Mouse (Mus musculus) midbrain, embryonic 12.5 days (tissue): ENCODE data around the gene Skint8. TPM values are rescaled to one million over a fixed set of nuclear protein-coding genes. Genes with fewer than 3 reads are reported as not detected.
A peak's percentile ranks its signal among the peaks of the same experiment; 100 is the strongest.
"Not testable (repeated sequence)": the region's sequence is repeated elsewhere in the genome, so short reads cannot be mapped to it uniquely, and the experiment has no call there.

Source experiments
- ATAC-seq: fragments of 200-750 bp; cut with Nextera tagmentation; 2 replicates; pipeline ENCODE4 v1.8.0; 2017; ENCODE audit warnings: low read depth, moderate TSS enrichment, moderate library complexity; ENCODE audit not compliant: low FRiP score
- H3K27ac ChIP-seq: fragments of 300-500 bp; sonication (generic); replicated peaks from 2 replicates; pipeline ENCODE4 v1.5.1; 2016; ENCODE audit warnings: mild to moderate bottlenecking
- H3K27me3 ChIP-seq: fragments of 300-500 bp; sonication (generic); 2 replicates; pipeline ENCODE4 v1.6.1; 2016; ENCODE audit warnings: mild to moderate bottlenecking
- H3K36me3 ChIP-seq: fragments of 300-500 bp; sonication (generic); 2 replicates; pipeline ENCODE4 v1.6.1; 2016
- H3K4me1 ChIP-seq: fragments of 300-500 bp; sonication (generic); 2 replicates; pipeline ENCODE4 v1.6.1; 2016
- H3K4me2 ChIP-seq: fragments of 300-500 bp; sonication (generic); replicated peaks from 2 replicates; pipeline ENCODE4 v1.6.1; 2016; ENCODE audit warnings: mild to moderate bottlenecking, moderate library complexity
- H3K4me3 ChIP-seq: fragments of 300-500 bp; sonication (generic); 2 replicates; pipeline ENCODE4 v1.5.1; 2016; ENCODE audit warnings: mild to moderate bottlenecking
- H3K9ac ChIP-seq: fragments of 300-500 bp; sonication (generic); replicated peaks from 2 replicates; pipeline ENCODE4 v1.6.1; 2016; ENCODE audit warnings: mild to moderate bottlenecking, moderate library complexity
- H3K9me3 ChIP-seq: fragments of 300-500 bp; sonication (generic); 2 replicates; pipeline ENCODE4 v1.6.1; 2016; ENCODE audit warnings: mild to moderate bottlenecking
- WGBS: fragments of 180-500 bp; shearing (Covaris S2); methylation state at CpG from one replicate; pipeline ENCODE4 v1.1.7; 2016; 5-methylcytosine and 5-hydroxymethylcytosine counted together
- polyA plus RNA-seq: library from polyadenylated mRNA; unstranded; fragments of >200 nt; fragmentation: Nextera tagmentation; extraction: Ambion mirVana; gene quantifications from 2 replicates; pipeline ENCODE4 v1.2.1, GENCODE M21; 2016

Skint8 gene
- not detected in 2 replicates for polyA plus RNA-seq

DNA sequence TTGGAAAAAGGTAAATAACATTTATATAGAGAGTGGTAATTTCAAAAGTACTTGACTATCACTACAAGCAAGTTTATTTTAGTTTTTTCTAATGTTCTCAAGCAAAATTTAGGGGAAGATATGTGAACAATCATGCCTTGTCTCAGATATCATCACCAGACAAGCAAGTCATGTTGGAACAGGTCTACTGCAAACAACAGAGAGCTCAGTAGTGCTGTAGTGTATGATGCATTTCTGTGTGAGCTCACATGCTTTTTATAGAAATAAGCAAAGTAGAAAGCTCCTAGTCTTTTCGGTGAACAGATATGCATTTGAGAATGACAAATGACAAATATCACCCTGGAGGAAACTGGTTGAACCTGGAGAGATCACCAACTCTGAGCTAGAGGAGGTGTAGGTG lies at the start of gene Skint8:
TSS of gene Skint8 (plus strand) at position 301 of the 400 bp plus-strand sequence.
- H3K4me2 ChIP-seq, result no peak within 1 kb of the TSS
- H3K4me1 ChIP-seq, result no peaks in the 10 kb centered on the region
- H3K27ac ChIP-seq, result no peak within 1 kb of the TSS
- ATAC-seq, result no peak
- H3K9ac ChIP-seq, result no peak within 1 kb of the TSS
- no peaks in the 10 kb centered on the region for H3K36me3 ChIP-seq
- WGBS, result 86% methylated on average over 1 of the region's 1 CpGs
- no peaks in the 10 kb centered on the region for H3K27me3 ChIP-seq
- peaks cover 9% of the 10 kb centered on the region for H3K9me3 ChIP-seq
- no peak within 1 kb of the TSS for H3K4me3 ChIP-seq

DNA sequence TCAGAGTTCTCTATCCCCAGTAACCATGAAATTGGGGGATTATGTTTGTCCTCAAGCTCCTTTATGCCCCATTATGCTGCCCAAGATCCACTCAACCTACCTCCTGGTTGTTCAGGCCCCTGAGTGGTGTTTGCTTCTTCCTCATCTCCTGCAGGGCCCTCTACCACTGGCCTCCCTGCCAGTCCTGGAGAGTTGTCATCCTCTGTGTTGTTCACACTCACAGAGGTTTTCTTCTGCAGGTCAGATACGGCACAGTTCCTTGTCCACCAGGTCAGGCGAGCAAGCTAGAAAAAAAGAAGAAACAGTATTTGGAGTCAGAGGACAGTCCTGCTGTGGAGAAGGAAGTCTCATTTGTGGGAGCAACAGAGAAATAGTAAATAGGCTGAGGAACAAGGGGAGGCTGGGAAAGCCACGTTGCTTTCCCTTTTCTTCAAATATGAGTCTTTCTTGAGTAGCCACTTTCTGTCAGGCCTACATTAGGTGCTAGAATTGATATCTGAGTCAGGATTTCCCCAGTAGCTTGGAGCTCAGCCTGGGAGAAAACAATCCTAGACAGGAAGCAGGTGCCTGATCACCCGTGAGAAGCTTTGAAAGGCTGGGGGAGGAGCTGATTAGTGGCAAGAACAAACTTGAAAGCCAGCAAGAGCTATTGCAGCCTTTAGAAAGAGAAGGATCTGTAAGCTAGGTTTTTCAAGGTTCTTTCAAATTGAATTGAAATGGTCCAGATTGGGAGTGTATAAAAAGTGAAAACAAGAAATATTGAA lies 38.9 kb upstream of the Skint8 start:
- Histone ChIP-seq H3K4me2 (no peak overlapping the region), H3K27me3 (no peaks in the 10 kb centered on the region), H3K36me3 (no peaks in the 10 kb centered on the region), H3K9ac (no peak overlapping the region), H3K4me3 (no peak overlapping the region), H3K9me3 (no peaks in the 10 kb centered on the region), H3K4me1 (no peaks in the 10 kb centered on the region), H3K27ac (no peak overlapping the region)
- 43% methylated on average over 4 of the region's 4 CpGs for WGBS
- no peak for ATAC-seq

DNA sequence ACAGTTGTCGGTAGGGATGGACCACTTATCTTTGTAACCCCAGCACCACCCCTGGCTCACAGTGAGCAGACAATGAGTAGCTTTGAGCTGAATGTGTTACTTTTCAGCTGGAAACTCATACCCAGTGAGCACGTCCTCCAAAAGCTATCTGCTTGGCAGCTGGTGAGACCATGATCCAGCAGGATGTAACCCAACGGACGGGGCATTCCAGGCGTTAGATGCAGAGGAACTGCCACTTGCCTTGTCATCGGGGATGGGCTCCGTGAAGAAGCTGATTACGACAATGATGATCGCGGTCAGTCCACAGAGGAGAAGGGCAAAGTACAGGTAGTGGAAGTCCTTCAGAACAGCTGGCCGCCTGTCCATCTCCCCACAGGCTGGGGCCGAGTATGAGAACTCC lies 35.6 kb upstream of the Skint8 start:
- H3K9ac ChIP-seq, result no peak overlapping the region
- no peaks in the 10 kb centered on the region for H3K36me3 ChIP-seq
- H3K27ac ChIP-seq, result no peak overlapping the region
- no peak for ATAC-seq
- H3K9me3 ChIP-seq, result no peaks in the 10 kb centered on the region
- WGBS, result 93% methylated on average over 12 of the region's 12 CpGs
- no peak overlapping the region for H3K4me2 ChIP-seq
- H3K27me3 ChIP-seq, result no peaks in the 10 kb centered on the region
- H3K4me3 ChIP-seq, result no peak overlapping the region
- H3K4me1 ChIP-seq, result no peaks in the 10 kb centered on the region

GRCm38 (mm10) chr4:111886018-111886417 lies 33.2 kb upstream of the Skint8 start:
- no peak overlapping the region for H3K27ac ChIP-seq
- peak overlapping the region; percentile 30; the same call in 1 of the 2 replicates for H3K4me2 ChIP-seq
- peak; percentile 71 for ATAC-seq
- H3K27me3 ChIP-seq, result no peaks in the 10 kb centered on the region
- no peaks in the 10 kb centered on the region for H3K9me3 ChIP-seq
- no peak overlapping the region for H3K4me3 ChIP-seq
- no peak overlapping the region for H3K9ac ChIP-seq
- H3K36me3 ChIP-seq, result no peaks in the 10 kb centered on the region
- WGBS, result 13% methylated on average over 7 of the region's 7 CpGs
- no peaks in the 10 kb centered on the region for H3K4me1 ChIP-seq

- Histone ChIP-seq H3K4me3 (no peak overlapping the region), H3K4me1 (no peaks in the 10 kb centered on the region), H3K4me2 (no peak overlapping the region), H3K27ac (no peak overlapping the region), H3K27me3 (no peaks in the 10 kb centered on the region), H3K9me3 (no peaks in the 10 kb centered on the region), H3K36me3 (no peaks in the 10 kb centered on the region), H3K9ac (no peak overlapping the region)
- WGBS, result 23% methylated on average over 4 of the region's 4 CpGs
- peak; percentile 73 for ATAC-seq
Measured at GRCm38 (mm10) chr4:111886607-111887006, 32.6 kb upstream of the Skint8 start.

DNA sequence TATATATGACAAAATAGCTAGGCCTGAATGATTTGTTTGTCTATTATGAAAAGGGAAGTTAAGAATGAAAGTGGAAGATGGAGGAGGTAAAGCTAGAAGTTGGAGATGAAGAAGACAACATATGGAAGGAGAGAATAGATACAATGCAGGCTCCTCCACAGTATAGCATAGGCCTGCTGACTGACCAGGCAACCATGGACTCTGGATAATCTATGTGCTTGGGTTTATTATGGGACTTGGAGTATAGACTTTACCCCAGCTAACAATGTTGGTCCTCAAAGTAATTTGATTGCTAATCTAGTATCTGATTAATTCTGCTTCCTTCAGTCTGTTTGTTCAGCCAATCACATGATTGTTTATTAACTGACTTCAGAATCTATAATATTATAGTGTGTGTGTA lies 27.1 kb upstream of the Skint8 start:
- Histone ChIP-seq H3K4me2 (no peak overlapping the region), H3K4me1 (no peaks in the 10 kb centered on the region), H3K9ac (no peak overlapping the region), H3K27me3 (no peaks in the 10 kb centered on the region), H3K36me3 (no peaks in the 10 kb centered on the region), H3K27ac (no peak overlapping the region), H3K4me3 (no peak overlapping the region), H3K9me3 (no peaks in the 10 kb centered on the region)
- no peak for ATAC-seq

- H3K36me3 ChIP-seq, result no peaks in the 10 kb centered on the region
- H3K9me3 ChIP-seq, result no peaks in the 10 kb centered on the region
- H3K27ac ChIP-seq, result no peak overlapping the region
- H3K27me3 ChIP-seq, result no peaks in the 10 kb centered on the region
- ATAC-seq, result no peak
- H3K4me1 ChIP-seq, result no peaks in the 10 kb centered on the region
- no peak overlapping the region for H3K4me2 ChIP-seq
- H3K4me3 ChIP-seq, result no peak overlapping the region
- WGBS, result 67% methylated on average over 1 of the region's 1 CpGs
- H3K9ac ChIP-seq, result no peak overlapping the region
Measured at GRCm38 (mm10) chr4:111897755-111898154, 21.4 kb upstream of the Skint8 start.

GRCm38 (mm10) chr4:111898566-111898965 lies 20.6 kb upstream of the Skint8 start:
- WGBS, result 73% methylated on average over 4 of the region's 4 CpGs
- H3K27me3 ChIP-seq, result no peaks in the 10 kb centered on the region

GRCm38 (mm10) chr4:111900491-111900890 lies 18.7 kb upstream of the Skint8 start:
- not testable (repeated sequence) for H3K4me1 ChIP-seq, H3K27me3 ChIP-seq, H3K4me3 ChIP-seq, H3K9me3 ChIP-seq, H3K27ac ChIP-seq, H3K4me2 ChIP-seq, ATAC-seq, H3K36me3 ChIP-seq, H3K9ac ChIP-seq
- WGBS, result 88% methylated on average over 1 of the region's 1 CpGs

More at GRCm38 (mm10) chr4:111898566-111898965, 20.6 kb upstream of the Skint8 start:
- Histone ChIP-seq H3K4me2 (no peak overlapping the region), H3K4me1 (no peaks in the 10 kb centered on the region), H3K9ac (no peak overlapping the region), H3K4me3 (no peak overlapping the region), H3K36me3 (no peaks in the 10 kb centered on the region), H3K9me3 (no peaks in the 10 kb centered on the region), H3K27ac (no peak overlapping the region)
- no peak for ATAC-seq

DNA sequence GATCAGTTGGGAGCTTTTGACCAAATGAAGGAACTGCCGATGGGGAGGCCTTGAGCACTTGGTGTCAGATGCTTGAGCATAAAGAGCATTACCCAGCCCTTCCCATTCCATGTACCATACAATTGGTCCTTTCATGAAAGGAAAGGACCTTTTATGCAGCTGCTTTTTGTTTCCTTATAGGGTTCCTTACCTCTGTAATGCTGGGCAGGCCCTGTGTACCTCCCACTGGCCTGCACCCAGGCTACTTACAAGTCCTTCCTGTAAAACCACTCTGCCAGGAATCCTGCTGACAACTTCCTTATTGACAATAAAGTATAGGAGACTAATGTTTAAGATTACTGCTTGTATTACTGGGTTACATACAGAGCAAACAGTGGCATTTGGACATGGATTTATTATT lies 17.7 kb upstream of the Skint8 start:
- no peak overlapping the region for H3K9ac ChIP-seq
- no peak for ATAC-seq
- H3K27me3 ChIP-seq, result no peaks in the 10 kb centered on the region
- no peaks in the 10 kb centered on the region for H3K9me3 ChIP-seq
- WGBS, result 74% methylated on average over 1 of the region's 1 CpGs
- no peaks in the 10 kb centered on the region for H3K4me1 ChIP-seq
- H3K27ac ChIP-seq, result no peak overlapping the region
- H3K4me3 ChIP-seq, result no peak overlapping the region
- no peak overlapping the region for H3K4me2 ChIP-seq
- H3K36me3 ChIP-seq, result no peaks in the 10 kb centered on the region

GRCm38 (mm10) chr4:111902775-111903174 lies 16.4 kb upstream of the Skint8 start, which contains the start of gene Slc5a9:
Slc5a9 (minus strand) TSS chr4:111902918.
- Histone ChIP-seq H3K4me3 (no peak within 1 kb of the TSS), H3K36me3 (no peaks in the 10 kb centered on the region), H3K27me3 (no peaks in the 10 kb centered on the region), H3K9me3 (no peaks in the 10 kb centered on the region), H3K4me2 (no peak within 1 kb of the TSS), H3K4me1 (no peaks in the 10 kb centered on the region), H3K27ac (no peak within 1 kb of the TSS), H3K9ac (no peak within 1 kb of the TSS)
- no peak for ATAC-seq

GRCm38 (mm10) chr4:111907926-111908325 lies 11.3 kb upstream of the Skint8 start:
- no peak overlapping the region for H3K9ac ChIP-seq
- no peaks in the 10 kb centered on the region for H3K4me1 ChIP-seq
- H3K36me3 ChIP-seq, result no peaks in the 10 kb centered on the region
- H3K27ac ChIP-seq, result no peak overlapping the region
- H3K27me3 ChIP-seq, result no peaks in the 10 kb centered on the region
- 0 out of 2 replicates have a peak, but pooled peaks have one; percentile 52 for ATAC-seq
- no peaks in the 10 kb centered on the region for H3K9me3 ChIP-seq
- H3K4me2 ChIP-seq, result no peak overlapping the region
- no peak overlapping the region for H3K4me3 ChIP-seq
- 42% methylated on average over 2 of the region's 2 CpGs for WGBS

GRCm38 (mm10) chr4:111961309-111961708 lies 42.1 kb downstream of the Skint8 start:
- ATAC-seq, result no peak
- Histone ChIP-seq H3K36me3 (no peaks in the 10 kb centered on the region), H3K4me2 (no peak overlapping the region), H3K9me3 (no peaks in the 10 kb centered on the region), H3K27ac (no peak overlapping the region), H3K9ac (no peak overlapping the region), H3K27me3 (no peaks in the 10 kb centered on the region), H3K4me1 (no peaks in the 10 kb centered on the region), H3K4me3 (no peak overlapping the region)
- WGBS, result 30% methylated on average over 1 of the region's 1 CpGs
